Mouse (Mus musculus) fibroblast of lung, adult 2 months (primary cell): ENCODE measurements at regions not wholly inside any gene's neighbourhood (a gene's known extent, or its start where the extent isn't known, plus 50 kb on each side); places are given as distances from the start of the nearest gene placed in this dataset.

Experiments used
- DNase-seq: peaks from one replicate; pipeline ENCODE4 v3.0.0-alpha.2; 2011; ENCODE audit warnings: low read depth

- no peak for DNase-seq
Measured at GRCm38 (mm10) chr1:159398643-159399042, 124.9 kb upstream of the Tnr start.

GRCm38 (mm10) chr1:159406317-159406716 lies 117.3 kb upstream of the Tnr start:
- DNase-seq = no peak

GRCm38 (mm10) chr1:159406781-159407180 lies 116.8 kb upstream of the Tnr start:
- no peak for DNase-seq

- DNase-seq = no peak
Measured at GRCm38 (mm10) chr1:159413374-159413773, 110.2 kb upstream of the Tnr start.

GRCm38 (mm10) chr1:159415656-159416055 lies 107.9 kb upstream of the Tnr start:
- DNase-seq = no peak

- DNase-seq = no peak
Measured at GRCm38 (mm10) chr1:159417176-159417575, 106.4 kb upstream of the Tnr start.

- no peak for DNase-seq
Measured at GRCm38 (mm10) chr1:159419301-159419965, 104.1 kb upstream of the Tnr start.

- DNase-seq = no peak
Measured at GRCm38 (mm10) chr1:159420189-159420588, 103.4 kb upstream of the Tnr start.

GRCm38 (mm10) chr1:159423694-159424093 lies 99.9 kb upstream of the Tnr start:
- DNase-seq = no peak

- DNase-seq = no peak
Measured at GRCm38 (mm10) chr1:159429926-159430325, 93.6 kb upstream of the Tnr start.

GRCm38 (mm10) chr1:159433521-159433920 lies 90.0 kb upstream of the Tnr start:
- no peak for DNase-seq

GRCm38 (mm10) chr1:159440770-159441169 lies 82.8 kb upstream of the Tnr start:
- no peak for DNase-seq

GRCm38 (mm10) chr1:159444093-159444492 lies 79.5 kb upstream of the Tnr start:
- DNase-seq = peak; percentile 27

GRCm38 (mm10) chr1:159445465-159445864 lies 78.1 kb upstream of the Tnr start:
- no peak for DNase-seq

- no peak for DNase-seq
Measured at GRCm38 (mm10) chr1:159451462-159451861, 72.1 kb upstream of the Tnr start.

GRCm38 (mm10) chr1:159460876-159461275 lies 62.7 kb upstream of the Tnr start:
- no peak for DNase-seq

- peak; percentile 3 for DNase-seq
Measured at GRCm38 (mm10) chr1:159470941-159471340, 52.6 kb upstream of the Tnr start.
